Mouse (Mus musculus) left cerebral cortex, adult 8-10 months (tissue): ENCODE measurements around the gene Lmntd1. TPM values are rescaled to one million over a fixed set of nuclear protein-coding genes. Genes with fewer than 3 reads are reported as not detected.

Source experiments
- DNase-seq, 2 experiments: peaks; one replicate each; pipeline ENCODE4 v3.0.0; 2022; ENCODE audit warnings: low spot score in 2 of 2
- total RNA-seq, 4 experiments: library from RNA; stranded (reverse); gene quantifications; 2 replicates each; pipeline ENCODE4 v1.2.4; 2022

Gene Lmntd1
- total RNA-seq, 4 experiments from 2014 or later = 2.1 to 3.5 (median 2.7) TPM

GRCm38 (mm10) chr6:145495731-145496130, 118.4 kb downstream of the Lmntd1 start:
- DNase-seq = no peak

DNA sequence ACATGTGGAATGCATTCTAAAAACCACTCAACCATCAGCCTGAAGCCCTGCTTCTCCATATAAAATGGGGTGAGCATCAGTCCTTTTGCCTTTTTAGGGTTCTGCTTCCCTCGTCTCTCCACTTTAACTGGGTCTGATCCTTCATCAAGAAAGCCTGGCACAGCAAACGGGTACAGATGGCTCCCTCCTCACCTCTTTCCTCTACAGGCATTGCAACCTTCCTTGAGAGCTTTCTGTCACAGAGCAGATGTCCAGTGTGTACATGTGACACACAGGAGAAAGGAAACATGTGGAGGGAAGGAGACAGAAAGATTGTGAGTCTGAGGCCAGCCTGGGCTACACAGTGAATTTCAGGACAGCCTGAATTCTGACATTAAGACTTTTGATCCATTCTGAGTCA, 125.9 kb downstream of the Lmntd1 start:
- DNase-seq = no peak

DNA sequence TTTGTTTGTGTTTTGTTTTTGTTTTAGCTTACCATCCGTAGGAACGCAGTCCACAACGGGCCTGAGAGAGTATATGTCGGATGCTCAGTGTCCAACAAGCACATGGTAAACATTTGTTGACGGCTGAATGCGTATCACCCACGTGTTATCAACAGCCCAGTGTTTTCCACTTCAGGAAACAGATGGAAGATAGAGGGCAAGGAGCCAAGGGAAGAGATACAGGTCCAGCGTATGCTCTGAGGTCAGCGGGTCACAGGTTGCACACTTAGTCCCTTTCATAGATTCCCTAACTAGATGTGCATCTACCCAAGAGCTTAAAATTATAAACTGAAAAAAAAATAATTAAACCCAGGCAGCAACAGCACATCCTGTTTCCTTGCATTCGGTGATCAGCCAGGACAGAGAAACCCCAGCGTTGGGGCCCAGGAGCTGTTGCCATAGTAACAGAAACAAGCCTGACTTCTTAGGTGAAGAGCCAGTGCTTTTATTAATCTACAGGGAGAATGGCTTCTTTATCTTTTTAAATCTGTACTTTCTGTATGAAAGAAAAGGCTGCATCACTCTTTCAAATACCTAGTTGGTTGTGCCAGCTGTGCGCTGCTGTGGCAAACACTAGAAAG, 128.0 kb downstream of the Lmntd1 start:
- no peak for DNase-seq

DNA sequence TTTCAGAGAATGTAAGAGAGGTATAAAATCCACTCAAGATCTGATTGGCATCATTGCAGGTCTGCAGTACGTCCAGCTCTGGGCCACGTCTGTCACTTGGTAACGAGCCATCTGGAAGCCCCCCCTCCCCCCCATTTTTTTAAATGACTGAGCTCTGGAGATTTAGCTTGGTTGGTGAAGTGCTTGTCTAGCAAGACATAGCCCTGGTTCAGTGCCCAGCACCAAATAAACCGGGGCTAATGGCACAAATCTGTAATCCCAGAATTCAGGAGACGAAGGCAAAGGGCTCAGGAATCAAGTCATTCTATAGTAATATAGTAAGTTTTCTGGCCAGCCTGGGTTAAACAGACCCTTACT, 130.8 kb downstream of the Lmntd1 start:
- DNase-seq = no peak

GRCm38 (mm10) chr6:145482656-145483317, 131.3 kb downstream of the Lmntd1 start:
- DNase-seq = no peak

GRCm38 (mm10) chr6:145481938-145482337, 132.2 kb downstream of the Lmntd1 start:
- no peak for DNase-seq

- no peak for DNase-seq
These were observed 135.3 kb downstream of the Lmntd1 start for GRCm38 (mm10) chr6:145478821-145479271.

DNA sequence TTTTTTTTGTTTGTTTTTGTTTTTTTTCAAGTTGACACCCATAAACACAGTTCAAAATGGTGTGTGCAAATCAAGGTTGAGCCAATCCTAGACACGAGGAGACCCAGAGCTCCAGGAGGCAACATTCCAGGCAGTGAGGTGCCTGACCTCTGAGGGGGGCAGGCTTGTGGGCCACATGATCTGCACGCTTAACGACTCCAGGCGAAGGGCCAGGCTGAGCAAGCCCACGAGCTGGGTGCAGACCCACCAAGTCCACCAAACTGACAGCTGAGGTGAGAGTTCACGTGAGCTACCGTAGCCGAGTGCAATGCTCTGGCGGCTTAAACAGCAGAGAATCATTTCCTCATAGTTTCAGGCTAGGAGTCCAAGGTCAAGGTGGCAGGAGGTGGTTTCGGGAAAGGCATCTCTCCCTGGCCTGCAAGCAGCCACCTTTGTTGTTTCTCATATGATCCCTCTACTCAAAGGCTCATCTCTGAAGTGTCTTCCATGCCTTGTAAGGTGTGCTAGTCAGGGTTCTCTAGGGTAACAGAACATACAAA, 136.7 kb downstream of the Lmntd1 start:
- no peak for DNase-seq

- DNase-seq = no peak
These were observed 142.4 kb downstream of the Lmntd1 start for GRCm38 (mm10) chr6:145471638-145472247.

GRCm38 (mm10) chr6:145469260-145469943, 144.7 kb downstream of the Lmntd1 start:
- no peak for DNase-seq

DNA sequence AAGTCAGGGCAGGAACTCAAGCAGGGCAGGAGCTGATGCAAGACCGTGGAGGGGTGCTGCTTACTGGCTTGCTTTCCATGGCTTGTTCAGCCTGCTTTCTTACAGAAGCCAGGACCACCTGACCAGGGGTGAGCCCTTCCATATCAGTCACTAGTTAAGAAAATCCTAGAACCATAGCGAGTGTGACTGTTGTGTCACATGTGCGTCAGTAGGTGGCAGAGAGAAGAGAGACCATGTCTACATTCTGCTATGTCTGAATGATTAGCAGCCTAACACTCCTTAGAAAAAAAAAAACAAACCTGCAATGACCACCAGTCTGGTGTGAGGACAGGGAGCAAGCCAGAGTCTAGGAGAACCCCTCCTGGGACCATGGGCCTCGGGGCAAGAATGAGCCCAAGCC, 150.1 kb downstream of the Lmntd1 start:
- no peak for DNase-seq

- DNase-seq = no peak
These were observed 151.4 kb downstream of the Lmntd1 start for GRCm38 (mm10) chr6:145462677-145463245.

DNA sequence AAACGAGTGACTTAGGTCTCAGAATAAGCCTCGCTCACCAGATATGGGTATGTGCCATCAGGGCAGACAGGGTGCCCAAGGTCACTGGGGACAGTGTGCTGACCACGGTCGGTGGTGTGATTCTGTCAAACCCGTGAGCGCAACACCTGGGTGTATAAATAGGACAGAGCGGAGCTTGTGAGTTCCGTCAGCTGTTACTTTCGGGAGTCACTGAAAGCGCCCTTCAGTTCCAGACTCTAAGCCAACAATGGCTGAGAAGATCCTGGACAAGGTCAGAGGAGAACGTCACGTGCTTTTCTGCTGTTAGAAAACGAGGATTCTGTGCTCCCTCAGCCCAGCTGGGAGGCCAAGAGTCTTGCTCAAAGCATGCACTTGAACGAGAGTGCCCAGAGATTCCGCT, 157.1 kb downstream of the Lmntd1 start:
- DNase-seq = no peak

- peak in 1 of 2 experiments; percentile 60 for DNase-seq
These were observed 163.3 kb downstream of the Lmntd1 start for GRCm38 (mm10) chr6:145450628-145451403.

- DNase-seq = no peak
These were observed 165.8 kb downstream of the Lmntd1 start for GRCm38 (mm10) chr6:145448361-145448760.

DNA sequence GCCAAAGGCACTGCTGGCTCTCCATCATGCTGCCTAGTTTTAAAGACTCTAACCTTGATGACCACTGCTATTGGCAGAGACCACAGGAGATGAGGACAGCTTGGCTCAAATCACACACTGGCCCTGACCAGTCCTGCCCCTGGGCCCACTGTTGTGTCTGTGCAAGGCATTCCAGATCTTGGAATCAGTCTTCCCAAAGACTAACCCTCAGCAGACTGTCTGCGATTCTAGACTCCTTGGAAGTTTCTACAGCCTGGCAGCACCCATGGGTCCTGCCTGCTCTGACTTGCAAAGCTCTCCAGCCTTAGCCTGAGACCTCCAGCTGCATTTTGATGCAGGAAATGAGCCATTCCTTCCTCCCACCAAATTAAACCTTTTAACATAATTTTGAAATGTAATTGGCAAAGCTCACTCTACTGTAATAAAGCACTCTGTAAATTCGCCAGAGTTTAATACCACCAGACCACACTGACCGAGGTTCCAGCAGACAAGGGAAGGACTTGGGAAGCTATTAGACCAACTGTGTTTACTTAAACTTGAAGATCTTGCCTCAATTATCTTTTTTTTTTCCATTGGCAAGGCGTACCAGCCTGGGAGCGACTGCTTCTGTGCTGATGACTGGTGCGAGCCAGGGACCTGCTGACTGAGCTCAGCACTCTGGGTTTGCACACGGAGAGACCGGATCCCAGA, 168.2 kb downstream of the Lmntd1 start:
- DNase-seq = no peak

DNA sequence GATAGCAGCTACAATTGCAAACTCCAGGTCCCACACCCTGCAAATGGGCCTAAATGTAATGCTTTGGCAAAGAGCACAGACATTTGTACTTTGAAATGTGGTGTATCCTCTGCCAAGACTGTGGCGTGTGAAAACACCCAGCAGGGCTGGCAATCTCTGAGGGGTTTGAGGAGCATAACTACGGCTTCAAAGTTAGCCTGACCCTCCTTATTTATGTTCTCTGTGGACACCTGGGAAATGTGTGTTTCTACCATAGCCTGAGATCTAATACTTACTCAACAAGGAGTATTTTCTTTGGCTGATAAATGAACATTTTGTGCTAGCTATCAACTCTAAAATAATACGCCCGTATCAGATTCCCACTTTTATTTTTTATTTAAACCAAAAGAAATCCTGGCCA, 168.7 kb downstream of the Lmntd1 start:
- no peak for DNase-seq

GRCm38 (mm10) chr6:145442786-145443185, 171.3 kb downstream of the Lmntd1 start:
- DNase-seq = no peak

DNA sequence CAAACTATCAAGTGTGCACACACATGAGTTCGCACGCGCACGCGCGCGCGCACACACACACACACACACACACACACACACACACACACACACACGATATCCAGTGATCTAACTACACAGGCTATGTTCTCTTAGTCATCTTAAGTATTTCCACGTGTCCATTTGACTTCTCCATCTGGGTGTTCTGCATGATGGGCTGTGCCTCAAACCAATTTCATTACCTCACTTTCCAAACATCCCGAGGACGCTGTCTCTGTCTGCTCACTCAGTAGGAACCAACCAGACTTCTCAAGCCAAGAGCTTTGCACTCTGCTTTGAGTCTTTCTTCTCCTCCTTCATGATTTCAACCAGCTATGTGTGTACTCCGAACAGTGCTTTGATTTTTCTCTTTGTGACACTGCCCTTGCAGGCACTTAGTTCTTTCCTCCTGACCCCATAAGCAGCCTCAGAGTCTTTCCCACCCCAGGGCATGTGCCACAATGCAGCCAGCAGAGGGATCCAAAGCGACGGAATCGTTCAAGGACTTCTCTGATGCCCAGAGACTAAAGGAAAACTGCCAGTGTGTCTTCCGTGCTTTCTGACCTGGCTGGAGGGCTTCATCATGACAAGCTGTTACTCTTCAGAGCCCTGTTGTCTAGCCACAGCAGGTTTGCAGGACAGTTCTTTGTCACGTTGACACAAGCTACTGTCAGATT, 172.6 kb downstream of the Lmntd1 start:
- DNase-seq = no peak

DNA sequence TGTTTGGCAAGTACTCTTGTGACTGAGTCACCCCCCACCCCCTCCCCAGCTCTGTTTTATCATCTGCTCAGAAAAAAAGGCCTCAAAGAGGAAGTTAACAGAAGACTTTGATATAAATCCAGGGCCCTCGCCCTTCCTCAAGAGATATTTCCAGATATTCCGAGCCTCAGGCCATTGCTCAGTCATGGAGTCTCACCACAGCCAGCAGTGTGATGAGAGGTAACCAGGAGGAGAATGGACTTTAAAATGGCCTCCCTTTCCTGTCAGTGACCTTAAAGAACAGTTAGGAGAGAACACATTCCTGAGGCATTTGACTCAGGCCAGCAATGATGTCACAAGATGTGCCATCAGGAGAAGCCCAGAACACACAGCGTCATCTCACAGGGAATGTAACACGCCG, 175.3 kb downstream of the Lmntd1 start:
- DNase-seq = no peak
